Mouse (Mus musculus) heart, postnatal 0 days (tissue): ENCODE results near the gene Endov. TPM values are rescaled to one million over a fixed set of nuclear protein-coding genes. Genes with fewer than 3 reads are reported as not detected.

Experiments used
- ATAC-seq: fragments of 200-750 bp; cut with Nextera tagmentation; 2 replicates; pipeline ENCODE4 v1.8.0; 2017; ENCODE audit warnings: low read depth, moderate number of reproducible peaks, moderate library complexity; ENCODE audit not compliant: insufficient read depth
- DNase-seq: peaks from one replicate; pipeline ENCODE4 v3.0.0-alpha.2; 2016; ENCODE audit warnings: low spot score
- H3K27ac ChIP-seq: fragments of 300-500 bp; sonication (generic); 2 replicates; pipeline ENCODE4 v1.5.1; 2014; ENCODE audit warnings: low read depth, mild to moderate bottlenecking
- H3K27me3 ChIP-seq: fragments of 300-500 bp; sonication (generic); 2 replicates; pipeline ENCODE4 v1.6.1; 2014; ENCODE audit warnings: low read length, mixed read lengths; ENCODE audit not compliant: control insufficient read depth, insufficient read depth
- H3K36me3 ChIP-seq: fragments of 300-500 bp; sonication (generic); replicated peaks from 2 replicates; pipeline ENCODE4 v1.6.1; 2014; ENCODE audit warnings: low read length, mixed read lengths; ENCODE audit not compliant: control insufficient read depth, insufficient read depth
- H3K4me1 ChIP-seq: fragments of 300-500 bp; sonication (generic); 2 replicates; pipeline ENCODE4 v1.6.1; 2014; ENCODE audit warnings: antibody characterized with exemption; ENCODE audit not compliant: control insufficient read depth, insufficient read depth
- H3K4me2 ChIP-seq: fragments of 300-500 bp; sonication (generic); 2 replicates; pipeline ENCODE4 v1.6.1; 2014; ENCODE audit warnings: low read depth, mild to moderate bottlenecking, low read length, moderate library complexity
- H3K4me3 ChIP-seq: fragments of 300-500 bp; sonication (generic); 2 replicates; pipeline ENCODE4 v1.5.1; 2014; ENCODE audit warnings: low read depth, low read length
- H3K9ac ChIP-seq: fragments of 300-500 bp; sonication (generic); replicated peaks from 2 replicates; pipeline ENCODE4 v1.6.1; 2014; ENCODE audit warnings: low read depth, low read length, mixed read lengths
- H3K9me3 ChIP-seq: fragments of 300-500 bp; sonication (generic); replicated peaks from 2 replicates; pipeline ENCODE4 v1.6.1; 2016; ENCODE audit warnings: low read length; ENCODE audit not compliant: control insufficient read depth
- CTCF ChIP-seq: IDR thresholded peaks from 2 replicates; pipeline ENCODE4 v1.5.1; 2016; ENCODE audit warnings: antibody characterized with exemption, control low read depth, low read depth
- EP300 ChIP-seq: IDR thresholded peaks from 2 replicates; pipeline ENCODE4 v1.6.1; 2016; ENCODE audit warnings: antibody characterized with exemption, low read depth
- WGBS: fragments of 180-500 bp; shearing (Covaris S2); extraction: QIAGEN DNeasy Blood & Tissue Kit; methylation state at CpG from one replicate; pipeline ENCODE4 v1.1.7; 2014; 5-methylcytosine and 5-hydroxymethylcytosine counted together
- polyA plus RNA-seq: library from polyadenylated mRNA; unstranded; fragments of >200 nt; fragmentation: Nextera tagmentation; extraction: Ambion mirVana; gene quantifications from 2 replicates; pipeline ENCODE4 v1.2.1, GENCODE M21; 2015
- total RNA-seq: library from RNA; depleted of rRNA; stranded (reverse); fragments of >200 nt; gene quantifications from 2 replicates; pipeline ENCODE4 v1.2.3, GENCODE M21; 2014; ENCODE audit warnings: low replicate concordance

The Endov gene
- total and polyA plus RNA-seq, 2 experiments from 2014 or later, result 7.4 to 15.0 TPM

GRCm38 (mm10) chr11:119520005-119520712 lies 29.0 kb downstream of the Endov start:
- peaks cover 13% of the 10 kb centered on the region for H3K27me3 ChIP-seq
- DNase-seq (no peak), ATAC-seq (no peak)
- TF ChIP-seq EP300 (no peak), CTCF (no peak)
- WGBS, result 62% methylated on average over 5 of the region's 5 CpGs
- H3K36me3 ChIP-seq, result no peaks in the 10 kb centered on the region
- peaks cover 3% of the 10 kb centered on the region; the same call in 1 of the 2 replicates for H3K4me1 ChIP-seq
- no peak overlapping the region for H3K27ac ChIP-seq
- no peak overlapping the region for H3K4me3 ChIP-seq
- H3K9me3 ChIP-seq, result no peaks in the 10 kb centered on the region
- H3K9ac ChIP-seq, result no peak overlapping the region
- H3K4me2 ChIP-seq, result no peak overlapping the region

GRCm38 (mm10) chr11:119520713-119521063 lies 29.5 kb downstream of the Endov start:
- TF ChIP-seq CTCF (no peak), EP300 (no peak)
- Histone ChIP-seq H3K27ac (no peak overlapping the region), H3K9ac (no peak overlapping the region), H3K4me2 (no peak overlapping the region), H3K9me3 (no peaks in the 10 kb centered on the region), H3K4me1 (peaks cover 3% of the 10 kb centered on the region; the same call in 1 of the 2 replicates), H3K4me3 (no peak overlapping the region), H3K27me3 (peaks cover 8% of the 10 kb centered on the region), H3K36me3 (no peaks in the 10 kb centered on the region)
- DNase-seq, result no peak
- no peak for ATAC-seq

- H3K4me1 ChIP-seq, result peaks cover 3% of the 10 kb centered on the region; the same call in 1 of the 2 replicates
- H3K4me2 ChIP-seq, result no peak overlapping the region
- H3K36me3 ChIP-seq, result no peaks in the 10 kb centered on the region
- H3K9ac ChIP-seq, result no peak overlapping the region
- DNase-seq (no peak), ATAC-seq (no peak)
- no peaks in the 10 kb centered on the region for H3K9me3 ChIP-seq
- H3K27ac ChIP-seq, result no peak overlapping the region
- TF ChIP-seq CTCF (no peak), EP300 (no peak)
- H3K4me3 ChIP-seq, result no peak overlapping the region
- no peaks in the 10 kb centered on the region for H3K27me3 ChIP-seq
- WGBS, result 68% methylated on average over 6 of the region's 6 CpGs
Measured at GRCm38 (mm10) chr11:119521920-119522710, 31.0 kb downstream of the Endov start.

GRCm38 (mm10) chr11:119522779-119523178 lies 31.6 kb downstream of the Endov start:
- no peak for ATAC-seq
- TF ChIP-seq EP300 (no peak), CTCF (no peak)
- Histone ChIP-seq H3K9me3 (no peaks in the 10 kb centered on the region), H3K4me1 (peaks cover 3% of the 10 kb centered on the region; the same call in 1 of the 2 replicates), H3K9ac (no peak overlapping the region), H3K27ac (no peak overlapping the region), H3K4me2 (no peak overlapping the region), H3K27me3 (no peaks in the 10 kb centered on the region), H3K36me3 (no peaks in the 10 kb centered on the region), H3K4me3 (no peak overlapping the region)
- WGBS, result 61% methylated on average over 8 of the region's 8 CpGs
- no peak for DNase-seq

- WGBS, result 79% methylated on average over 3 of the region's 3 CpGs
- DNase-seq, result no peak
- no peak for ATAC-seq
- H3K4me1 ChIP-seq, result peaks cover 3% of the 10 kb centered on the region; the same call in 1 of the 2 replicates
- H3K9me3 ChIP-seq, result no peaks in the 10 kb centered on the region
- TF ChIP-seq EP300 (no peak), CTCF (no peak)
- no peak overlapping the region for H3K4me2 ChIP-seq
- H3K27ac ChIP-seq, result no peak overlapping the region
- H3K9ac ChIP-seq, result no peak overlapping the region
- H3K36me3 ChIP-seq, result no peaks in the 10 kb centered on the region
- no peaks in the 10 kb centered on the region for H3K27me3 ChIP-seq
- H3K4me3 ChIP-seq, result no peak overlapping the region
Measured at GRCm38 (mm10) chr11:119523392-119523791, 32.2 kb downstream of the Endov start.
